Mouse (Mus musculus) R1 (cell line): ENCODE measurements around the gene Tmem45b.

Source experiments
- DNase-seq: peaks from one replicate; pipeline ENCODE4 v3.0.0-alpha.2; 2018; ENCODE audit warnings: low read depth, low spot score

Tmem45b gene

GRCm38 (mm10) chr9:31405217-31405616 is 59.0 kb downstream of the Tmem45b start:
- peak; percentile 72 for DNase-seq

GRCm38 (mm10) chr9:31404311-31404710 is 60.0 kb downstream of the Tmem45b start:
- no peak for DNase-seq

GRCm38 (mm10) chr9:31400441-31400840 is 63.8 kb downstream of the Tmem45b start:
- DNase-seq, result peak; percentile 70

GRCm38 (mm10) chr9:31387206-31387605 is 77.1 kb downstream of the Tmem45b start:
- DNase-seq, result no peak

- no peak for DNase-seq
These were observed 77.7 kb downstream of the Tmem45b start for GRCm38 (mm10) chr9:31386368-31387180.

- DNase-seq, result peak; percentile 93
These were observed 78.3 kb downstream of the Tmem45b start, which contains the start of gene Nfrkb for GRCm38 (mm10) chr9:31385947-31386354. Gene Nfrkb, plus strand, starts transcription at chr9:31386192.

- DNase-seq, result no peak
These were observed 78.8 kb downstream of the Tmem45b start for GRCm38 (mm10) chr9:31385500-31385869.

- peak; percentile 64 for DNase-seq
These were observed 79.3 kb downstream of the Tmem45b start for GRCm38 (mm10) chr9:31384786-31385499.

GRCm38 (mm10) chr9:31376661-31377060 is 87.6 kb downstream of the Tmem45b start:
- peak; percentile 93 for DNase-seq
